Mouse (Mus musculus) left cerebral cortex, postnatal 36 days (tissue): ENCODE data around the gene Aff1. TPM values are rescaled to one million over a fixed set of nuclear protein-coding genes. Genes with fewer than 3 reads are reported as not detected.

Source experiments
- DNase-seq, 2 experiments: peaks; one replicate each; pipeline ENCODE4 v3.0.0; 2021 to 2022; ENCODE audit warnings: low spot score in 2 of 2, mixed read lengths in 1 of 2
- intact Hi-C: fragments of 180-260 bp; cut with DNase I; formaldehyde crosslinking; loops from one replicate; pipeline ENCODE4 v1.15.1; 2025
- total RNA-seq, 2 experiments: library from RNA; stranded (reverse); gene quantifications; 2 replicates each; pipeline ENCODE4 v1.2.3; 2021

Gene Aff1
- total RNA-seq, 2 experiments from 2014 or later: 10.9 to 13.5 TPM

DNA sequence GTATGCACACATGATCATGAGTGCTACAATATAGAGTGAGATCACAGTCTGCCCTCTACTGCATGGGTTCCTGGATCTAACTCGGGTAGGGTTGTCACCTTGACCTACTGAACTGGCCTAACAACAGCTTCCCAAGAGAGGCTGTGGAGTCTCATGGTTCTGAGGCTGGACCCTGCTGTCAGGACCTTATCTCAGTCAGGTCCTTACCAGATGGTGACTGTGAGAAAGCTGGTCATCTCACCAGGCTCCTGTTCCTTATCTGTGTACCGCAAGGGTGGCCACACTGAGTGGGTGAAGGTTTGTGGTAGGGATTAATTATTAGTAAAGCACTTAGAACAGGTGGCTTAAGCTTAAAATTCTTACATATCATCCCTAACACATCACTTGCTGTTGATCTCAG lies 49.8 kb downstream of the Aff1 start:
- intact Hi-C loops: no loop called here
- no peak for DNase-seq

DNA sequence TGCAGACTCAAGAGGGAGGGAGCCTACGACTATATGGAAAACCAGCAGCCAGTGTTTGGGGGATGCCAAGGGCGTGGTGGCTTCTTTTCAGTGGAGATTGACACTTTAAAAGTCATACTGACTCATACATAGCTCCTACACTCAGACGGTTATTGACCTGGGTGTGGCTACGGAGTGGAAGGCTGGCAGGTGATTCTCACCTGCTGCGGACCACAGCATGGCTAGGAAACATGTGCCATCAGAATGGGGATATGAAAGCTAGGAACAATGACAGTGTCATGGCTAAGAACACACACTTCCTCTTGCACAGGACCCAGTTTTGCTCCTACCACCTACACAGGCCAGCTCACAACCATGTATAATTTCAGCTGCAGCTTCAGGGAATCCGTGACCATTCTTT lies 52.4 kb downstream of the Aff1 start:
- no peak for DNase-seq
- intact Hi-C loops: no loop called here

DNA sequence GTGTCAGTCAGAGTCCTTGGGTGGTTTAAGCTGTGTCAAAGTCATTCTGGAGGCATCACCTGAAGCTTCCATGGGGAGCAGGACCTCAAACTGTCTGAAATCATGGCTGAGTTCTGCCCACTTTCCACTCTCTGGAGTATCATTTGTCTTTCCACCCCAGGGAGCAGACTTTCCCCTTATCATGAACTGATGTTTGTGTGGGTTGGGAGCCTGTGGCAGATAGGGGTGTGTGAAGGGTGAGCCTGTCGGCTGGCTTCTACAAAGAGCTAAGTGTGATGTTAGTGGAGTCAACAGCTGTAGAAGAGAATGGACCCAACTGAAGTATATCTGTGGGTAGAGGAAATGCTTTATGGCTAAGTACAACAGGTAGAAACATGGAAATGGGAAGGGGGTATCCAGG lies 53.5 kb downstream of the Aff1 start:
- intact Hi-C loops: loop anchor here (5.0 kb wide), 1 partner anchor 72 kb away; no protein-coding TSS in a partner anchor

DNA sequence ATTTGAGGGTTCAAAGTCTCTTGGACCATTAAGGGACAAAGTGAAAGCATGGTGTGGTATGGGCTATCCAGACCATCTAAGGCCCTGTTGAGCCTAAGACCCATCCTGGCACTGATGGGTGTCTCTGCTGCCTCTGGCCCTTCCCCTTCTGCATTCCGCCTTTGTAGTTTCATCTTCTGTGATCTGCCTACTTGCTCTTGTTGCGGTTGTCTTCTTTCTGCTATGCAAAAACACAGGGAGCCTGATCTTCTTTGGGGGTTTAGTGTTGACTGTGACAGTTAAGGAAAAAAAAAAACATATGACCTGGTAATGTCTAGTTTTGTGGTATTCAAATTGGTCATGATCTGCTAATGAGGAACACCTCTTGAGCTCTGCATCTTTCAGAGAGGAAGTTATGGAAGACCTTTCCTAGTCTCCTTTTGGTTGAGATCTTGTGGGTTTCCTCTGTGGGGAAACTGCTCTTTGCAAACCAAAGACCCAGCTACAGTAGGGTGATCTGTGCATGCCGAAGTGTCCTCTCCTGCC lies 54.4 kb downstream of the Aff1 start:
- DNase-seq: no peak
- intact Hi-C loops: loop anchor here (5.0 kb wide), 1 partner anchor 71 kb away; no protein-coding TSS in a partner anchor

More for the DNA sequence above, 53.5 kb downstream of the Aff1 start:
- no peak for DNase-seq

DNA sequence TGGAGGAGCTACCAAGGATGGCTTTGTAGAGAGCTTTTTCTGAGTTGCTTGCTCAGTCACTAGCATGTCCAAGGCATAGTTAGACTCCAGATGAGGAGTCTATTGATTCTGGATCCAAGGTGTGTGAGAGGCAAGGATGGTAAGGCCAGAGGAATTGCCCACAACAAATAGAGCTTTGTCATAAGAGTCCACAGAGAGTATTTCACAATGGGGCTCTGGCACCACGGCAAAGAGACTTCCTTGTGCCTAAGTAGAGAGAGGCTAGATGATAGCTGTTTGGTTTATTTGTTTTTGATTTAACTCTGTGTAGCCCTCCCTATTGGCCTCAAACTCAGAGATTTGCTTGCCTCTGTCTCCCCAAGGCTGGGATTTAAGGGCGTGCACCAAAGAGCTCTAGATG lies 54.9 kb downstream of the Aff1 start:
- intact Hi-C loops: loop anchor here (5.0 kb wide), 1 partner anchor 70 kb away; no protein-coding TSS in a partner anchor
- DNase-seq: no peak

DNA sequence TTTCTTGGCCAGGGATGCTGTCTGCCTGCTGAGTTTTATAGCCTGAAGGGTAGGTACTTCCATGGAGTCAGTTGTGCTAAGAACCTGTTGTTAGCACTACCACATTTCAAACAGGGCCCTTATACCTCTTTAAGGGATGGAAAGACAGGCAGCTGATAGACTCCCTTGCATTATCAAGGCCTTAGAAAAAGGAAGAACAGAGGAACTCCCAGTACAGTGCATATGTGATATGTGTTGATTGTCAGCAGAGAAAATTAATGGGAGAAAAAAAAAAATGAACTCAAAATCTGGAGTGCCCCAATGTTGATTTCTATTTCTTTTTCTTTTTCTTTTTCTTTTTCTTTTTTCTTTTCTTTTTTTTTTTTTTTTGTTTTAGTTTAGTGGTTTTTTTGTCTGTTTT lies 56.2 kb downstream of the Aff1 start:
- intact Hi-C loops: loop anchor here (5.0 kb wide), 1 partner anchor 69 kb away; no protein-coding TSS in a partner anchor
- no peak for DNase-seq

DNA sequence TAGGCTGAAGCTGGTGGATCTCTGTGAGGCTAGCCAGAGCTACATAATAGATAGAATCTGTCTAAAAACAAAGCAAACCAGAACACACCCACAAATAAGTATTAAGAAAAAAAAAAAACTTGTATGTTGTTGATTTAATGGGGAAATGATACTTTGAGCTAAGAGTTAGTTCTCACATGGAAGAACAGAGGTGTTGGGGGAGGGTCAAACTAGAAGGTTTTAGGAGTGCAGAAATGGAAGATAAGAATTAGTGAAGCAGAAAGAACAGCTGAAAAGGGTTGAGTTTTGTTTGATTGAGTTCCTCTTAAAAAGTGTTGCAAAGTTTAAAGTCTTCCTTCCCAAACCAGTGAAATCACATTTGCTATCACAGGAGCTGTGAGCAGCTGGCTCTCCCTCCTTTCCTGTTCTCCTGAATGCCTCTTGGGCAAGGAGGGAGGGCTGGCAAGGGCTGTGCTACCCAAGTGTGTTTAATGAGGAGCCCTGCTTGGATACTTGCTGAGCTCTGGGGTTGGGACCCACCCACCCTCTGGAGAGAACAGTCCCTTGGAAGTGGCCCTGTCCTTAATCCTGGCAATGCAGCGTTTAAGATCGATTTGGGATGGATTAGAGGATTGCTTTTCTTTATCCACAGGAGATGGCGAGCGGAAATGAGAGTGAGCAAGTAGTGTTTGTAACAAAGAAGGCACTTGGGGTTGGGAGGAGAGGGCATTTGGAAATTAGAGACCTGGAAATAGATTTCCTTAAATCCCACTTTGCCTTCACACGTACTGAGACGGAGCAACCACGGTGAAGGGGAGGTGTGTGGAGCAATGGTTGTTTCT lies 57.5 kb downstream of the Aff1 start:
- no peak for DNase-seq
- intact Hi-C loops: loop anchor here (5.0 kb wide), 1 partner anchor 68 kb away; no protein-coding TSS in a partner anchor

DNA sequence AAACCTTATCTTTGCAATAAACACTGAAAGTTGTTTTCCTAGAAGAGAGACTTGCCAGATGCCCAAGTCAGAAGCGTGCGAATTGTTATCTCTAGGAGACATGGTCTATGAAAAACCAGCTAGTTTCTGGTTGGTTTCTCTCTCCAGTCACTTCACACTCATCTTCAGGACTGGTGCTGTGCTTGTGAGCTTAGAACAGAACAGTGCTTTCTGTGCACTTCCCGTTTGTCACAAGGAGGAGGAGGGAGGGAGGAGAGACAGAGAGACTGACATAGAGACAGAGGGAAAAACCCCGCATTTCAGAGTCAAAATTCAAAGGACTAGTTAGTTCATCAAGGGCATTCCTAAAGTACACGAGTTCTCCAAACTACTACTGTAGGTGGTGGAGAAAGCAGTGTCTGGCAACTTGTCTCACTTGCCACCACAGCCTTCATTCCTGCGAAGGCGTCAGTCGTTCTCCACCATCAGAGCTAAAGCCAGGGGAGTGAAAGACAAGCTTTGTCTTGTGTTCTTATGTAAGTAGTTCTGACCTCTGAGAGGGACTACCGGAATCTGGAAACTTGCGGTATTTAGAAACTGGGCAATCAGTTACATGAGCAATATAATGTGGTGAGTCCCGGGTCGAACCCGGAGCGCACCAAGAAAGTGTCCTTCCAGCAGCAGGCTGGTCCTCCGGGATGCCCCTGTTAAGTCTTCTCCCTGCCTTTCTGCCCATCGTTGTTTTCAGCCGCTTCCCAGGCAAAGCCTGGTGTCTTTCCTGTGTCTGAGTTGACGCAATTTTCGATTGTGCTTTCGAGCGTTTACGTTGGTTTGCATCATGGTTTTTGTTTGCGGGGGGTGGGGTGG lies 60.7 kb downstream of the Aff1 start:
- DNase-seq: peak; percentile 16 to 30
- intact Hi-C loops: no loop called here

DNA sequence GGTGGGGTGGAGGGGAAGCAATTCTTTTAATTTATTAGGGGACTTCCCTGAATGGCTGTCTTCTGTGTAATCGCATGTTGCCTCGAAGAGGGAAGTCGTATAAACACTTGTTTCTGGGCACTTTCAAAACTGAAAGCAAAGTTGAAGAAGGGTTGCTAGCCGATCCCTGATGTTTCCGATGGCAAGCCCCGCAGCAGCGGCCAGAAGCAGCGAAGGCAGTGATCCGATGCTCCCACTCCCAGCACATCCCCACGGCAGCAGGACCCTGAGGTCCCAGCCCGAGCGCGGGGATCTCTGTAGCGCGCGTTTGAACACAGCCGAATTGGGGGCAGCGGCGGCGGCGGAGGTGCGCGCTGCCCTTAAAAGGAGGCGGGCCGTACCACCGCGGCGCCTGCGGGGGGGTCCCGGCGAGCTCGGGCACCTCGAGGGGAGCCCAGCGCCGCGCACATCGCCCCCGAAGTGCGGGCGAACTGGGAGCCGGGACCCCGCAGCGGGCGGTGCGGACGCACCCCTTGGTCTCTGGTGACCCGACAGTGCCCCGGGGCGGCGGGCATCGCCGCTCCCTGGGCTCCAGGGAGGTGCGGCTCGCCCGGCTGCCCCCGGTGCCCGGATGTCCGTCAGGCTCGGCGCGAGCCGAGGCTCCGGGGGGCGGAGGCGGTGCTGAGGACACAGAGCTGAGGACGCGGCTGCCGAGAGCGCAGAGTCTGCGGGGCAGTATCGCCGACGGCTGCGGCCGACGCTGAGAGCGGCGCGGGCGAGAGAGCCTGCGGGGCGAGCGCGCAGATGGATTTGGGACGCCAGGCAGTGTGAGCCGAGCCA lies 61.5 kb downstream of the Aff1 start:
- intact Hi-C loops: no loop called here
- DNase-seq: peak; percentile 84 to 85

DNA sequence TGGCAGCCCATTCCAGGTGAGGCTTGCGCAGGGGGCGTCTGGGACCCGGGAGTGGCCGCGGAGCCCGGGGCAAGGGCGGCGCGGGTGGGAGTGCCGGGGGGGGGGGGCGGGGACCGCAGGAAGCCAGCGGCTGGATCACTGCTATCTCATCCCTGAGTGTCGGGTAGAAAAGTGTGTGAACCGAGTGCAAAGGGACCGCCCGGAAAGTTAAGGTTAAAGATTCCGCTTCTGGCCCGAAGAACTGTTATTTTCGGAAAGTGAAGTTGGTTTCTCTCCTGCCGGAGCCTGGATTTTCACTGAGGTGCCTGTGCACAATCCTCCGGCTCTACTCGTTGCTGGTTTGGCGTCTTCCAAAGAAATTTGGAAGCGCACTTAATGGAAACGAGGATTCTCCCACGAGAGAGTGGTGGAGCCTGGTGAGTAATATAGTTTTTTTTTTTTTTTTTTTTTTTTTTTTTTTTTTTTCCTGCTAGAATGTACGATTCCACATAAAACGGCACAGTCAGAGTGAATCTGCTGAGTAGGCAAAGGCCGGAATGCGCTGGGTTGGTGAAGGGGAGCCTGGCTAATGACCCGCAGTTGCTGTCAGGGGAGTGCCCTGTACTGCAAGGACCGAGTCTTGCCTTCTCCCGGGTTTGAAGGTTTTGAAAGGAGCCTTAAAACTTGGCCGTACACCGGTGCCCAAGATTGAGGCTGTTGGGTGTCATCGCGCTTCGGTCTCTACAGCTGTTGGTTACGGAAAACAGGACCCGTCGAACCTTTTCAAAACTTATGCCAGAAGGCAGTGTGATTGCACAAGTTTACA lies 62.4 kb downstream of the Aff1 start:
- intact Hi-C loops: no loop called here
- peak; percentile 15 to 37 for DNase-seq

DNA sequence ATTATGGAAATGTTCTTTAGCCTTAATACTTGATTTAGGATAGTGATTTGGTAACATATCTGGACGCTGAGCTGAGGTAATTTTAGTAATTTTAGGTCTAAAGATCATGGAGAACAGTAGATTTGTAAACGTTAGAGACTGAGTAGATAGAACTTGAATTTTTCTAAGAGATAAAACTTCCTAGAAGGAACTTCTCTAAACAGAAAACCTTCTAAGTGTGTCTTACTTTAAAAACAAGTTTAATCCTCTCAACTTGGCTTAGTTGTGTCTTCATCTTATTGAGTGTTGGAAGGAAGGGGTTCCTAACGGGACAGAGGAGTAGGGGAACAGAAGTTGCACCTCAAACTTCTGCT lies 62.9 kb downstream of the Aff1 start:
- intact Hi-C loops: no loop called here
- DNase-seq: no peak

DNA sequence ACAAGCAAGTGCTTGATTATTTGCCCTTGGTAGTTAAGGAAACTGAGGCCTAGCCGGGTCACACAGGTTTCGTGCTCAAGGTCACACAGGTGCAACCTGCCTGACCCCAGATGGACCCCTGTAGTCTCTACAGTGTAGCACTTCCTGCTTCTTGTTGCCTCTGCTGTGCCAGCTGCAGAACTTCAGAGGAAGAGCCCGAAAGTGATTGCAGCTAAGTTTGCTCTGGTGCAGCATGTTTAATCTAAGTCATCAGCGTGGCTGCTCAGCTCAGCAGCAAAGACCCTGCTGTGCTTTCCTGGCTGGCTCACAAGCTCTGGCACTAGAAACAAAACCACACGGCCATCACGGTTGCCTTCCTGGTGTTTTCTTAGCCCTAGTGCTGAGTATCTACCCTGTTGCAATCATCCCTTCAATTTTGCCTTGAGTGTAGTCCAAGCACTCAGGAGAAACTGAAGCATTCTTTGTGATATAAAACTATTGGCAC lies 64.1 kb downstream of the Aff1 start:
- no peak for DNase-seq
- intact Hi-C loops: no loop called here

DNA sequence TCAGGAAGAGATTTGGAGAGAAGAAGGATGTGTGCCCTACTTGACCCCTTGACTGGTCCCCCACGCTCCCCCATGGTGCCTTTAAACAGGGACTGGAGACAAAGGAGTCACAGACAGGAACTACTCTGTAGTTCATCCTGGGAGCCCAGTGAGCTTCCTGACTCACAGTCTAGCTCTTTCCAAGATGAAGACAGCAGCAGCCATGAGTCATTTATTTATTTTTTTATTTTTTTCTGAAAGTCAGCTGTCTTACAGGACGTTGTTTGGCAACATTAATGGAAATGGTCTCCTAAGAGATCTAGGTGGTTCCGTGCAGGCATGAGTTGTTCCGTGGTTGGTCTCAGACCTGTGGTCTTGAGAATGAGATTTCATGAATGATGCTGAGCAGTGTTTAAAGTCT lies 66.3 kb downstream of the Aff1 start:
- intact Hi-C loops: no loop called here
- no peak for DNase-seq

DNA sequence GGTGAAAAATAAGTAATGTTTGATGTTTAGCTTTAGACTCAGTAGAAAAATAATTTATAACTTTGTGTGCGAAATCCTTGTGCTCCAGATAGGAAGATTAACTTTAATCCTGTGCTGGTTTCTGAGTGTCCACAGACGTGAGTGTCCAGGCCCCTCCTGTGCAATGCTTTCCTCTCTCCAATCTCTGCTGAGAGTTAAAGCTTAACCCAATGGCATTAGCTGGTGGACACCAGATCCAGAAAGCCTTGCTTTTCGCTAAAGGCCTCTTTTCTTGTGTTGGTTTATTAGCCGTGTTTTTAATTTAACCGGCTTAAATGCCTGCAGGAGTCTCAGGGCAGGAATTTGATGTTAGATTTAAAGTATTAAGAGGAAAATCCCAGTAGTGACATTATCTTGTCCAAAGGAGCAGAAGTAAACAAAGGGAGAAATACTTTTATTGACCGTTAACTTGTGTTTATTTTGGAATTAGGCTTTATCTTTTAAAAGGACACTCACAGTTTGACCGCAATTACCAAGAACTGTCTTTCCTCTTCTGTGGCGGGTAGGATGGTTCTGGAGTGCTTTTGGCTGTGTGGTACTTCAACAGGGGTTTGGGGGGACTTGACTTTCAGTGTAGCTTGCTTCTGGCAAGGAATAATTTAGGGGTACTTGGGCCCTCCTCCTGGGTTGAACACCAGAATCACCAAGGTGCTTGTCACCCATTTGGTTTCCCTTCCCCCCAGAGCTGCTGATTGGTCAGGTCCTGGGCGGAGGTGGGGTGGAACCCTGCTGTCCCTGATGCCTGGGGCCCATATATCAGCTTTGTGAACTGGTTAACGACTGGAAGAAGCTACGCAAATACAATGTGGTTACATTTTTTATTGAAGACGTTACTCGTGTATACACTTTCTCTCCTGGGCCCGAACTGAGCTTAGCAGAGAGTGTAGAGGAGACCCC lies 67.6 kb downstream of the Aff1 start:
- DNase-seq: no peak
- intact Hi-C loops: no loop called here

DNA sequence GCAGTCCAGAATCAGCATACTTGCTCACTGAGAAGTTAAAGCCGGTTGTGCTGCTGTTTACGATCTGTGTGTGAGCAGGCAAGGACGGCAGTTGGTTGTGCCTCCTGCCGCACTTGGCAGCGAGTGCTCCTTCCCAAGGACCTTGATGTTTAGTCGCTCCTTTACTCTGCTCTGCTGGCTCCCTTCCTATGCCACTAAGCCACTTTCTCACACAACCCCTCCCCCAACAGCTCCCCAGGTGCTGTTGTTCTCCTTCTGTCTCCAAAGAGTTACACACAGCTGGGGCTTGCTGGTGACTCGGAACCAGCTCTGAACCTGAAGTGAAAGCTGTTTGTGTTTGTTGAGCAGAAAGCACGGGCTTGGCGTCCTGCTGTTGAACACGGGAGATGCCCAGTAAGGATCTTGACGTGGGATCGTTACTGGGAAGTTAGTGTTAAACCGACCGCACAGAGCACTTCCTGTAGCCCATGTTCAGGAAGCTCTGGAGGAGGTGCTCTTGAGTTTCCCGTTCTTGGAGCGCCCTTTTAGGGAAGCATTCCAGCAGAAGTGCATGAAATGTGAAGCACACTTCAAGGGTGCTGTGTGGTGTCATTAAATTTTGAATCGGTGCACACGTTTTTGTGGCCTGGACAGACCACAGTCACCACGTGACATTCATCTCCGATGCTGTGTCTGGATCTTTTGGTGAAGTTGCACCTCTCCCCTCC lies 68.4 kb downstream of the Aff1 start:
- intact Hi-C loops: no loop called here
- peak in 1 of 2 experiments; percentile 19 for DNase-seq

DNA sequence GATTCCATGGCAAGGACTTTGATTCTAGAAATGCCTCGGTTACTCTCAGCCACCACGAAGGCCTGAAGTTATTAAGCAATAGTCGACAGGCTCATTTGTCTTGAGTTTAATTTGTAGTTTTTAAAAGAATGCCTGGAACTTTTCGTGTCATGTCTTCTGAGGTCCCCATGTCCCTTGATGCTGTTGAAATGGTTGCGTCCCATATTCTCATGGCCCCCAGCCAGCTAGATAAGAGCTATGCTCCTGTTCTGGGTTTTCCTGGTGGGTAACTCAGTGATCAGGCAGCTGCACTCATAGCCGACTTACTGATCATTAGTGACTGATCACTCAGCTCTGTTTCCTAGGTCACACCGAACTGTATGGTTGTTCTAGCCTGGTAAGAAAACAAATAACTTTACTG lies 69.6 kb downstream of the Aff1 start:
- no peak for DNase-seq
- intact Hi-C loops: no loop called here

DNA sequence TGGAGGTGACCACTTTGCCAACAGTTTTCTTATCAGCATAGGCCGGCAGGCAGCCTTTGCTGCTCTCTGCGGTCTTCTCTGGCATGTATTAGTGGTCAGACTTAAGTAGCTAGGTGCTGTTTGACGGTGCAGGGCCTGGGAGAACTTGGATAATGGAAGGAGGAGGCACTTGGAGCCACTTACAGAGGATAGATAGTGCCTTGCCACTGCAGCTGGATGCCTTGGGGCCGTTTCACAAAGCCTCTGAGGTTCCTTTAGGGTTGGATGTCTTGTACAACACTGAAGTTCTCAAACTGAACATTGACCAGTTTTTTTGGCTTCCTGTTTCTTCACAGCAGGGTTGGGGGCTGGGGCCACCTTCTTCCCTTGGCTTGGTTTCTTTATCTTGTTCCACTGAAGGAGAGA lies 70.7 kb downstream of the Aff1 start:
- intact Hi-C loops: no loop called here
- no peak for DNase-seq
